20 mouse cellular contexts compared by ENCODE assay signal in genomic region chr11:96879359-96879758, GRCm38 (mm10). TPM values are rescaled to one million over a fixed set of nuclear protein-coding genes. Genes with fewer than 3 reads are reported as not detected.
DNase-seq lines count a peak whose midpoint lies in the region; ATAC-seq lines count a peak whose summit lies in the region.
"Had no signal": no experiment of that assay in that cellular context is flagged by ENCODE, and none has a peak within 500 bp of the region (broad histone marks: within the 10 kb centered on the region; RNA-seq: fewer than 3 reads in every experiment).

No protein-coding gene starts in this region.

- no peaks in the 10 kb centered on the region for H3K36me3 ChIP-seq in hindbrain, embryonic 11.5 days (ENCODE audit: control insufficient read depth, insufficient read depth, low read length)
- H3K36me3 ChIP-seq in hindbrain, embryonic 16.5 days (ENCODE audit: control insufficient read depth, insufficient read depth, low read length) = no peaks in the 10 kb centered on the region
- H3K36me3 ChIP-seq in embryonic facial prominence, embryonic 10.5 days (replicated peaks) = no peaks in the 10 kb centered on the region
- no peaks in the 10 kb centered on the region for H3K36me3 ChIP-seq in hindbrain, embryonic 13.5 days
- H3K36me3 ChIP-seq in neural tube, embryonic 12.5 days = no peaks in the 10 kb centered on the region
- H3K36me3 ChIP-seq: embryonic facial prominence, embryonic 12.5 days; liver, embryonic 13.5 days had no signal

- DNase-seq in hindbrain, embryonic 11.5 days (ENCODE audit: low spot score) = peak; percentile 61
- no peak for DNase-seq in embryonic facial prominence, embryonic 10.5 days (ENCODE audit: low spot score)
- DNase-seq in adrenal gland, postnatal 14 days = no peak
- DNase-seq in adipocyte (ENCODE audit: low spot score) = no peak
- no peak for DNase-seq in spleen, adult 12 weeks (ENCODE audit: low spot score)
- DNase-seq: adrenal gland, adult 2 months; cerebellum, adult 8-10 months; gastrocnemius, postnatal 25 days; kidney, postnatal 25 days; liver, embryonic 13.5 days; thymus, adult 18-20 months had no signal

- no peak overlapping the region for H3K4me2 ChIP-seq in hindbrain, embryonic 11.5 days (replicated peaks; ENCODE audit: low read depth, low read length)
- H3K4me2 ChIP-seq in hindbrain, embryonic 16.5 days (ENCODE audit: low read length) = no peak overlapping the region
- H3K4me2 ChIP-seq in hindbrain, embryonic 13.5 days = no peak overlapping the region
- H3K4me2 ChIP-seq in neural tube, embryonic 12.5 days (replicated peaks) = no peak overlapping the region
- H3K4me2 ChIP-seq: embryonic facial prominence, embryonic 12.5 days; heart, embryonic 11.5 days; liver, embryonic 13.5 days had no signal

- H3K4me1 ChIP-seq in hindbrain, embryonic 11.5 days (replicated peaks; ENCODE audit: control insufficient read depth, insufficient read depth, low read length) = peaks cover 25% of the 10 kb centered on the region; the same call in 1 of the 2 replicates
- peaks cover 28% of the 10 kb centered on the region for H3K4me1 ChIP-seq in hindbrain, embryonic 16.5 days (ENCODE audit: control insufficient read depth, insufficient read depth, low read depth, low read length)
- H3K4me1 ChIP-seq in embryonic facial prominence, embryonic 10.5 days = peaks cover 68% of the 10 kb centered on the region
- H3K4me1 ChIP-seq in hindbrain, embryonic 13.5 days (replicated peaks) = peaks cover 52% of the 10 kb centered on the region
- H3K4me1 ChIP-seq in neural tube, embryonic 12.5 days = peaks cover 51% of the 10 kb centered on the region

- no peak overlapping the region for H3K9ac ChIP-seq in hindbrain, embryonic 11.5 days (ENCODE audit: low read depth, low read length)
- no peak overlapping the region for H3K9ac ChIP-seq in hindbrain, embryonic 16.5 days (ENCODE audit: low read depth, low read length)
- 0 out of 2 replicates have a peak overlapping the region, but pooled peaks have one; percentile 24 for H3K9ac ChIP-seq in hindbrain, embryonic 13.5 days
- H3K9ac ChIP-seq in neural tube, embryonic 12.5 days = no peak overlapping the region
- H3K9ac ChIP-seq: embryonic facial prominence, embryonic 12.5 days; liver, embryonic 13.5 days had no signal

- no peaks in the 10 kb centered on the region for H3K27me3 ChIP-seq in hindbrain, embryonic 11.5 days (ENCODE audit: control insufficient read depth, insufficient read depth, low read length)
- H3K27me3 ChIP-seq in hindbrain, embryonic 16.5 days (replicated peaks; ENCODE audit: control insufficient read depth, insufficient read depth, low read length) = no peaks in the 10 kb centered on the region
- 0 out of 2 replicates have a peak, but pooled peaks cover 3% of the 10 kb centered on the region for H3K27me3 ChIP-seq in embryonic facial prominence, embryonic 10.5 days (replicated peaks; ENCODE audit: low read depth, poor library complexity, severe bottlenecking)
- H3K27me3 ChIP-seq in hindbrain, embryonic 13.5 days = no peaks in the 10 kb centered on the region
- H3K27me3 ChIP-seq in neural tube, embryonic 12.5 days (replicated peaks) = no peaks in the 10 kb centered on the region
- H3K27me3 ChIP-seq: embryonic facial prominence, embryonic 12.5 days had no signal

- WGBS in hindbrain, embryonic 11.5 days = 7% methylated on average over 7 of the region's 7 CpGs
- WGBS in hindbrain, embryonic 16.5 days = 9% methylated on average over 7 of the region's 7 CpGs
- WGBS in embryonic facial prominence, embryonic 10.5 days = 26% methylated on average over 7 of the region's 7 CpGs
- 6% methylated on average over 7 of the region's 7 CpGs for WGBS in hindbrain, embryonic 13.5 days
- 19% methylated on average over 7 of the region's 7 CpGs for WGBS in neural tube, embryonic 12.5 days

- peak overlapping the region; percentile 100 for H3K27ac ChIP-seq in hindbrain, embryonic 11.5 days (ENCODE audit: low read depth, low read length)
- H3K27ac ChIP-seq in hindbrain, embryonic 16.5 days (ENCODE audit: low read depth, low read length) = no peak overlapping the region
- H3K27ac ChIP-seq in embryonic facial prominence, embryonic 10.5 days (replicated peaks) = peak overlapping the region; percentile 95
- peak overlapping the region; percentile 100 for H3K27ac ChIP-seq in hindbrain, embryonic 13.5 days
- peak overlapping the region; percentile 64; the same call in 1 of the 2 replicates for H3K27ac ChIP-seq in neural tube, embryonic 12.5 days
- H3K27ac ChIP-seq: embryonic facial prominence, embryonic 12.5 days; liver, embryonic 13.5 days had no signal

- H3K4me3 ChIP-seq in hindbrain, embryonic 11.5 days (ENCODE audit: low read depth, low read length) = no peak overlapping the region
- H3K4me3 ChIP-seq in hindbrain, embryonic 16.5 days (ENCODE audit: low read length) = no peak overlapping the region
- H3K4me3 ChIP-seq in embryonic facial prominence, embryonic 10.5 days = no peak overlapping the region
- no peak overlapping the region for H3K4me3 ChIP-seq in hindbrain, embryonic 13.5 days
- no peak overlapping the region for H3K4me3 ChIP-seq in neural tube, embryonic 12.5 days
- H3K4me3 ChIP-seq: embryonic facial prominence, embryonic 12.5 days; liver, embryonic 13.5 days had no signal

- no peaks in the 10 kb centered on the region for H3K9me3 ChIP-seq in hindbrain, embryonic 11.5 days (ENCODE audit: control insufficient read depth, low read length)
- no peaks in the 10 kb centered on the region for H3K9me3 ChIP-seq in hindbrain, embryonic 16.5 days (ENCODE audit: control insufficient read depth, low read length)
- no peaks in the 10 kb centered on the region for H3K9me3 ChIP-seq in embryonic facial prominence, embryonic 10.5 days
- no peaks in the 10 kb centered on the region for H3K9me3 ChIP-seq in hindbrain, embryonic 13.5 days
- no peaks in the 10 kb centered on the region for H3K9me3 ChIP-seq in neural tube, embryonic 12.5 days
- H3K9me3 ChIP-seq: embryonic facial prominence, embryonic 12.5 days; liver, embryonic 13.5 days had no signal

- ATAC-seq in hindbrain, embryonic 11.5 days (ENCODE audit: low FRiP score) = no peak
- ATAC-seq in hindbrain, embryonic 16.5 days = no peak
- no peak for ATAC-seq in hindbrain, embryonic 13.5 days (ENCODE audit: low FRiP score)
- no peak for ATAC-seq in neural tube, embryonic 12.5 days (ENCODE audit: low FRiP score, low read depth)
- ATAC-seq: intestine, postnatal 0 days; Patski had no signal

RNA-seq across cellular contexts. Expression of gene Copz2, which starts 29.7 kb away (rescaled TPM):
- 49.6 and 62.8 TPM in 2 replicates for polyA plus RNA-seq in hindbrain, embryonic 11.5 days (2014; fragmentation: Nextera tagmentation; extraction: Ambion mirVana)
- 22.2 and 27.4 TPM in 2 replicates for polyA plus RNA-seq in hindbrain, embryonic 16.5 days (2015; fragmentation: Nextera tagmentation; extraction: Ambion mirVana)
- polyA plus RNA-seq in embryonic facial prominence, embryonic 10.5 days (2016; fragmentation: Nextera tagmentation; extraction: Ambion mirVana) = 36.2 and 37.4 TPM in 2 replicates
- polyA plus RNA-seq in hindbrain, embryonic 13.5 days (2015; fragmentation: Nextera tagmentation; extraction: Ambion mirVana) = 27.3 and 31.7 TPM in 2 replicates
- 41.4 and 46.9 TPM in 2 replicates for polyA plus RNA-seq in neural tube, embryonic 12.5 days (2016; fragmentation: Nextera tagmentation; extraction: Ambion mirVana)
- 39.8 and 43.7 TPM in 2 replicates for total RNA-seq in adrenal gland, postnatal 14 days (2021)

RNA-seq across cellular contexts. Expression of gene Cdk5rap3, which starts 36.9 kb away (rescaled TPM):
- 95.5 and 98.2 TPM in 2 replicates for polyA plus RNA-seq in hindbrain, embryonic 11.5 days (2014; fragmentation: Nextera tagmentation; extraction: Ambion mirVana)
- polyA plus RNA-seq in hindbrain, embryonic 16.5 days (2015; fragmentation: Nextera tagmentation; extraction: Ambion mirVana) = 81.2 and 84.8 TPM in 2 replicates
- 90.1 and 99.9 TPM in 2 replicates for polyA plus RNA-seq in embryonic facial prominence, embryonic 10.5 days (2016; fragmentation: Nextera tagmentation; extraction: Ambion mirVana)
- polyA plus RNA-seq in hindbrain, embryonic 13.5 days (2015; fragmentation: Nextera tagmentation; extraction: Ambion mirVana) = 92.9 and 100 TPM in 2 replicates
- polyA plus RNA-seq in neural tube, embryonic 12.5 days (2016; fragmentation: Nextera tagmentation; extraction: Ambion mirVana) = 99.3 and 103 TPM in 2 replicates
- 48.6 and 49.9 TPM in 2 replicates for total RNA-seq in adrenal gland, postnatal 14 days (2021)

RNA-seq across cellular contexts. Expression of gene Prr15l, which starts 48.5 kb away (rescaled TPM):
- polyA plus RNA-seq in hindbrain, embryonic 11.5 days (2014; fragmentation: Nextera tagmentation; extraction: Ambion mirVana) = 0.82 and 1.1 TPM in 2 replicates
- polyA plus RNA-seq in hindbrain, embryonic 16.5 days (2015; fragmentation: Nextera tagmentation; extraction: Ambion mirVana) = 0.35 and 0.60 TPM in 2 replicates
- 1.1 and 2.3 TPM in 2 replicates for polyA plus RNA-seq in embryonic facial prominence, embryonic 10.5 days (2016; fragmentation: Nextera tagmentation; extraction: Ambion mirVana)
- polyA plus RNA-seq in hindbrain, embryonic 13.5 days (2015; fragmentation: Nextera tagmentation; extraction: Ambion mirVana) = 0.29 and 0.43 TPM in 2 replicates
- polyA plus RNA-seq in neural tube, embryonic 12.5 days (2016; fragmentation: Nextera tagmentation; extraction: Ambion mirVana) = 0.05 and 0.61 TPM in 2 replicates
- 0.37 TPM in 1 of 2 replicates, not detected in the other for total RNA-seq in adrenal gland, postnatal 14 days (2021)
- total RNA-seq: gastrocnemius, postnatal 25 days; layer of hippocampus, postnatal 14 days; left cerebral cortex, postnatal 36 days had no signal
- polyA plus RNA-seq: adrenal gland, adult 2 months had no signal

RNA-seq across cellular contexts. Expression of gene Nfe2l1, which starts 49.6 kb away (rescaled TPM):
- 27.9 and 35.2 TPM in 2 replicates for polyA plus RNA-seq in hindbrain, embryonic 11.5 days (2014; fragmentation: Nextera tagmentation; extraction: Ambion mirVana)
- polyA plus RNA-seq in hindbrain, embryonic 16.5 days (2015; fragmentation: Nextera tagmentation; extraction: Ambion mirVana) = 83.3 and 86.9 TPM in 2 replicates
- polyA plus RNA-seq in embryonic facial prominence, embryonic 10.5 days (2016; fragmentation: Nextera tagmentation; extraction: Ambion mirVana) = 65.4 and 69.9 TPM in 2 replicates
- polyA plus RNA-seq in hindbrain, embryonic 13.5 days (2015; fragmentation: Nextera tagmentation; extraction: Ambion mirVana) = 69.8 and 72.6 TPM in 2 replicates
- polyA plus RNA-seq in neural tube, embryonic 12.5 days (2016; fragmentation: Nextera tagmentation; extraction: Ambion mirVana) = 75.5 and 79.5 TPM in 2 replicates
- total RNA-seq in adrenal gland, postnatal 14 days (2021) = 362 and 371 TPM in 2 replicates
